In the genomic region with DNA sequence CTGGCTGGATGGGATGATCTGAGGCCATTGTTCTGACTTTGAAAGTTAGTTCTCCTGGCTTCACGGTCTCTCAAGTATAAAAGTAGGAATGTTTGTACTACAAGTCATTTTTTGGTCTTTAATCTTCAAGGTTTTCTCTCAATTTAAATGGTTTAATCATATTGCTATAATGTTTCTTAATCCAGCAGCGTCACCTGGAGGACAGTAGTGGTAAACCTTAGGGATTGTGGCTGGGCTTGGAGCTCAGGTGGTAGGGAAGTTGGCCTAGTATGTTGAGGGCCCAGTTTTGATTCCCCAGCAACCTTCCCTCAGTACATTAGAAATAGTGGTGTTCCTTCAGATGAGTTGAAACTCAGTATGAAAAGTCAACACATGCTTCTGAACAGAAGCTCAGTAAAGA, we compare ENCODE assay signal across 8 mouse cellular contexts. TPM values are rescaled to one million over a fixed set of nuclear protein-coding genes. Genes with fewer than 3 reads are reported as not detected.
A peak's percentile ranks its signal among the peaks of the same experiment; 100 is the strongest.
DNase-seq lines count a peak whose midpoint lies in the region; ATAC-seq and TF ChIP-seq lines count a peak whose summit lies in the region.

No protein-coding gene starts in this region.

- TF ChIP-seq CTCF in ES-Bruce4 (IDR thresholded peaks at IDR 0.05; ENCODE audit: low read depth, low read length) = peak; percentile 20
- TF ChIP-seq CTCF in midbrain, postnatal 0 days (IDR thresholded peaks at IDR 0.05) = peak; percentile 53

- H3K4me2 ChIP-seq in hindbrain, embryonic 15.5 days = peak overlapping the region; percentile 34
- no peak overlapping the region; the same call in 1 of the 2 replicates for H3K4me2 ChIP-seq in hindbrain, embryonic 12.5 days (replicated peaks)
- peak overlapping the region; percentile 67 for H3K4me2 ChIP-seq in midbrain, postnatal 0 days (ENCODE audit: low read depth, low read length, poor library complexity, severe bottlenecking)

- peaks cover 9% of the 10 kb centered on the region; the same call in 1 of the 2 replicates for H3K36me3 ChIP-seq in hindbrain, embryonic 15.5 days
- H3K36me3 ChIP-seq in hindbrain, embryonic 12.5 days = peaks cover 27% of the 10 kb centered on the region
- peaks cover 46% of the 10 kb centered on the region for H3K36me3 ChIP-seq in ES-Bruce4 (ENCODE audit: control insufficient read depth, insufficient read depth, low read length, poor library complexity, severe bottlenecking)
- H3K36me3 ChIP-seq in midbrain, postnatal 0 days (ENCODE audit: insufficient read depth, low read length) = no peaks in the 10 kb centered on the region

- DNase-seq in c-Kit-positive CD71-positive TER-119-positive erythroid progenitor cells, embryonic 14.5 days (ENCODE audit: low spot score) = peak; percentile 42
- no peak for DNase-seq in midbrain, postnatal 0 days (ENCODE audit: low spot score)
- DNase-seq in adrenal gland, postnatal 4 days (ENCODE audit: low spot score in 2 of 2) = no peak
- DNase-seq in adrenal gland, adult 18-20 months (ENCODE audit: low spot score in 2 of 2) = no peak
- no peak for DNase-seq in urinary bladder, postnatal 4 days (ENCODE audit: low spot score in 2 of 2)

- no peak for TF ChIP-seq POLR2A in ES-Bruce4 (IDR thresholded peaks at IDR 0.05; ENCODE audit: insufficient read depth, low read length)

- H3K4me3 ChIP-seq in hindbrain, embryonic 15.5 days = peak overlapping the region; percentile 8; the same call in 1 of the 2 replicates
- H3K4me3 ChIP-seq in hindbrain, embryonic 12.5 days = no peak overlapping the region
- no peak overlapping the region for H3K4me3 ChIP-seq in ES-Bruce4 (ENCODE audit: low read depth, low read length)
- no peak overlapping the region for H3K4me3 ChIP-seq in midbrain, postnatal 0 days (ENCODE audit: low read depth, low read length)

- peaks cover 58% of the 10 kb centered on the region for H3K4me1 ChIP-seq in hindbrain, embryonic 15.5 days (replicated peaks)
- H3K4me1 ChIP-seq in hindbrain, embryonic 12.5 days = peaks cover 45% of the 10 kb centered on the region
- H3K4me1 ChIP-seq in ES-Bruce4 (ENCODE audit: control insufficient read depth, insufficient read depth, low read length) = peaks cover 2% of the 10 kb centered on the region
- peaks cover 22% of the 10 kb centered on the region for H3K4me1 ChIP-seq in midbrain, postnatal 0 days (ENCODE audit: insufficient read depth, low read length)

- H3K9ac ChIP-seq in hindbrain, embryonic 15.5 days = no peak overlapping the region
- H3K9ac ChIP-seq in hindbrain, embryonic 12.5 days = no peak overlapping the region
- H3K9ac ChIP-seq in ES-Bruce4 (ENCODE audit: low read depth, poor library complexity, severe bottlenecking) = peak overlapping the region; percentile 27
- H3K9ac ChIP-seq in midbrain, postnatal 0 days (replicated peaks; ENCODE audit: low read length, poor library complexity, severe bottlenecking) = no peak overlapping the region

- H3K9me3 ChIP-seq in hindbrain, embryonic 15.5 days = no peaks in the 10 kb centered on the region
- H3K9me3 ChIP-seq in hindbrain, embryonic 12.5 days (replicated peaks) = no peaks in the 10 kb centered on the region
- no peaks in the 10 kb centered on the region for H3K9me3 ChIP-seq in ES-Bruce4 (replicated peaks; ENCODE audit: control insufficient read depth, insufficient read depth, low read length, poor library complexity, severe bottlenecking)
- no peaks in the 10 kb centered on the region for H3K9me3 ChIP-seq in midbrain, postnatal 0 days (ENCODE audit: low read length)

- TF ChIP-seq EP300 in ES-Bruce4 (IDR thresholded peaks at IDR 0.05; ENCODE audit: insufficient read depth, low read depth, low read length) = no peak

- 88% methylated on average over 2 of the region's 2 CpGs for WGBS in hindbrain, embryonic 15.5 days
- 89% methylated on average over 2 of the region's 2 CpGs for WGBS in hindbrain, embryonic 12.5 days
- WGBS in midbrain, postnatal 0 days = 87% methylated on average over 2 of the region's 2 CpGs

- no peak overlapping the region for H3K27ac ChIP-seq in hindbrain, embryonic 15.5 days (replicated peaks)
- H3K27ac ChIP-seq in hindbrain, embryonic 12.5 days = no peak overlapping the region
- no peak overlapping the region for H3K27ac ChIP-seq in ES-Bruce4 (ENCODE audit: insufficient read depth, low read length)
- H3K27ac ChIP-seq in midbrain, postnatal 0 days (ENCODE audit: low read depth, low read length) = no peak overlapping the region

- no peaks in the 10 kb centered on the region for H3K27me3 ChIP-seq in hindbrain, embryonic 15.5 days
- no peaks in the 10 kb centered on the region for H3K27me3 ChIP-seq in hindbrain, embryonic 12.5 days
- no peaks in the 10 kb centered on the region for H3K27me3 ChIP-seq in ES-Bruce4 (ENCODE audit: control insufficient read depth, insufficient read depth, low read length, poor library complexity, severe bottlenecking)
- H3K27me3 ChIP-seq in midbrain, postnatal 0 days (ENCODE audit: insufficient read depth, low read length) = no peaks in the 10 kb centered on the region

- no peak for ATAC-seq in hindbrain, embryonic 15.5 days (ENCODE audit: low FRiP score, low read depth)
- no peak for ATAC-seq in hindbrain, embryonic 12.5 days (ENCODE audit: low FRiP score)
- no peak for ATAC-seq in midbrain, postnatal 0 days (ENCODE audit: low FRiP score)

RNA-seq across cellular contexts. Expression of a gene that starts 3.0 kb away (rescaled TPM):
- 840 and 859 TPM in 2 replicates for polyA plus RNA-seq in hindbrain, embryonic 15.5 days (2015; fragmentation: Nextera tagmentation; extraction: Ambion mirVana)
- 461 and 499 TPM in 2 replicates for polyA plus RNA-seq in hindbrain, embryonic 12.5 days (2016; fragmentation: Nextera tagmentation; extraction: Ambion mirVana)
- 309 and 334 TPM in 2 replicates for polyA plus RNA-seq in ES-Bruce4 (2011; ENCODE audit: insufficient read depth, insufficient read length, low read depth, missing spikeins)
- total RNA-seq in midbrain, postnatal 0 days (2014; rRNA removed) = 704 and 729 TPM in 2 replicates
- 1,094 and 1,095 TPM in 2 replicates for polyA plus RNA-seq in midbrain, postnatal 0 days (2015; fragmentation: Nextera tagmentation; extraction: Ambion mirVana)
- total RNA-seq in adrenal gland, postnatal 4 days (2021) = 100 to 1,000 TPM; 148 to 195 TPM
- total RNA-seq in adrenal gland, adult 18-20 months (2021) = 100 to 1,000 TPM; 183 to 185 TPM
